Mouse (Mus musculus) forebrain, embryonic 14.5 days (tissue): ENCODE measurements around the gene Ugt1a6b. TPM values are rescaled to one million over a fixed set of nuclear protein-coding genes. Genes with fewer than 3 reads are reported as not detected.

ENCODE experiments used
- ATAC-seq: fragments of 200-750 bp; cut with Nextera tagmentation; 2 replicates; pipeline ENCODE4 v1.8.0; 2017; ENCODE audit warnings: mild to moderate bottlenecking, moderate library complexity
- DNase-seq: peaks from one replicate; pipeline ENCODE4 v3.0.0-alpha.2; 2015; ENCODE audit warnings: low spot score
- H3K27ac ChIP-seq: fragments of 300-500 bp; sonication (generic); 2 replicates; pipeline ENCODE4 v1.5.1; 2014; ENCODE audit warnings: low read depth, mild to moderate bottlenecking, control low read depth, low read length, moderate library complexity
- H3K27me3 ChIP-seq: fragments of 300-500 bp; sonication (generic); replicated peaks from 2 replicates; pipeline ENCODE4 v1.6.1; 2014; ENCODE audit warnings: low read length, control low read depth, mixed read lengths; ENCODE audit not compliant: control insufficient read depth, insufficient read depth
- H3K36me3 ChIP-seq: fragments of 300-500 bp; sonication (generic); 2 replicates; pipeline ENCODE4 v1.6.1; 2014; ENCODE audit warnings: low read length, control low read depth; ENCODE audit not compliant: control insufficient read depth, insufficient read depth
- H3K4me1 ChIP-seq: fragments of 300-500 bp; sonication (generic); 2 replicates; pipeline ENCODE4 v1.6.1; 2014; ENCODE audit warnings: antibody characterized with exemption, low read length, control low read depth; ENCODE audit not compliant: control insufficient read depth, insufficient read depth
- H3K4me2 ChIP-seq: fragments of 300-500 bp; sonication (generic); 2 replicates; pipeline ENCODE4 v1.6.1; 2014; ENCODE audit warnings: mild to moderate bottlenecking, control low read depth, low read length
- H3K4me3 ChIP-seq: fragments of 300-500 bp; sonication (generic); 2 replicates; pipeline ENCODE4 v1.5.1; 2014; ENCODE audit warnings: low read depth, low read length, control low read depth
- H3K9ac ChIP-seq: fragments of 300-500 bp; sonication (generic); 2 replicates; pipeline ENCODE4 v1.6.1; 2014; ENCODE audit warnings: mild to moderate bottlenecking, low read length, control low read depth, moderate library complexity
- H3K9me3 ChIP-seq: fragments of 300-500 bp; sonication (generic); replicated peaks from 2 replicates; pipeline ENCODE4 v1.6.1; 2016; ENCODE audit warnings: low read length, control low read depth, mixed read lengths; ENCODE audit not compliant: control insufficient read depth
- WGBS: fragments of 180-500 bp; shearing (Covaris S2); extraction: QIAGEN DNeasy Blood & Tissue Kit; methylation state at CpG from one replicate; pipeline ENCODE4 v1.1.7; 2014; 5-methylcytosine and 5-hydroxymethylcytosine counted together
- polyA plus RNA-seq: library from polyadenylated mRNA; unstranded; fragments of >200 nt; fragmentation: Nextera tagmentation; extraction: Ambion mirVana; gene quantifications from 2 replicates; pipeline ENCODE4 v1.2.1, GENCODE M21; 2014

The Ugt1a6b gene
- polyA plus RNA-seq, 1 experiment from 2014 or later = 2.0 TPM

DNA sequence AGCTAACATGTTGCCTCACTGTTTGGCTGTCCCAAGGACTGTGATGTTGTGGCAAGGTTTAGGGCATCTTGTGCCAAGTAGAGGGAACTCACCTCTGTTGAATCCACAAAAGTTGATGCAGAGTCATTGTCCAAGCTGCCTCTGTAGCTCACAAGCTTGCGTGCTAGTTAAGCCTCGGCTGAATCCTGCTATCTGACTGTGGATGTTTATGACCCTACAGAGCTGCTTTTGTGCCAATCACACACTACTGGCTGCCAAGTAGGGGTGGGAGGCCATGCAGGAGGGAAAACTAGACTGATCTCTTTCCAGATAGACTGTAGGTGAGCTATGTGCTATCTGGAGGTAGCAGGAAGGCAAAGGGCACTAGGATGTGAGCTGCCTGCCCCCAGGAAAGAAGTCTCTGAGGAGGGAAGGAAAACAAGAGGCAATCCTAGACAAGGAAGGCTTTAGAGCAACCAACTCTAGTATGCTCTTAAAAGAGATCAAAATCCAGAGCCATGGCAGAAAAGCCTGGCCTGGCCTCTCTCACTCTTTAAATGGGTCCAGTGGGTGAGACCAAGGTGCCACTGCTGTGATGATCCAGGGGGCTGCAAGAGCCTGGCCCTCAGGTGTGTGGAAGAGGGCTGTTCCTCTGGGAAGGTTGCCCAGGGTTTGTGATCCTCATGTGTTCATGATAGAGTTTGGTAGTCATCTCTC is 110.9 kb downstream of the Ugt1a6b start:
- ATAC-seq (no peak), DNase-seq (peak; percentile 0)
- Histone ChIP-seq H3K9me3 (peaks cover 51% of the 10 kb centered on the region), H3K9ac (no peak overlapping the region), H3K4me3 (no peak overlapping the region), H3K27me3 (no peaks in the 10 kb centered on the region), H3K4me1 (no peaks in the 10 kb centered on the region), H3K36me3 (no peaks in the 10 kb centered on the region), H3K4me2 (no peak overlapping the region), H3K27ac (no peak overlapping the region)
- WGBS = 84% methylated on average over 2 of the region's 2 CpGs

DNA sequence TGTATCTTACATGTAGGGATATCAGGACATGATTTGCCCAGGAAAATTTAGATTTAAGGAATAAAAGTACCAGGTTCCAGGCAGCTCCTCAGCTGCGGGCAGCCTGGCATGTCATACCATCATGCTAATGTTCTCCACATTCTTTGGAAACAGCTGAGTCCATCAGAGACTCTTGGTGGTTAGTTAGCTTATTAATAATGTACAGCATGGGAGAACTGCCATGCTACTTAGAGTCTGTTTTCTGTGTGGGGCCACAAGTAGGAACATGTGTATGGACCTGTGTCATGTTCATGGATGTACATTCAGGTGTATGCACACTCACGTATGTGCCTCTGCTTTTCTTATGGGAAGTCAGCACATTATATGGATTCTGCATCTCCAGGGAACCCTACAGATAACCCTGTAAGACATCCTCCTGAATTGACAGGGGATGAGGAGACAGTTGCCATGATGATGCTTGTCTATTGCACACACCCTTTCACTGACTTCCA is 111.5 kb downstream of the Ugt1a6b start:
- H3K9ac ChIP-seq = no peak overlapping the region
- H3K4me3 ChIP-seq = no peak overlapping the region
- ATAC-seq (no peak), DNase-seq (peak; percentile 0)
- no peaks in the 10 kb centered on the region for H3K4me1 ChIP-seq
- no peaks in the 10 kb centered on the region for H3K27me3 ChIP-seq
- WGBS = 78% methylated on average over 2 of the region's 2 CpGs
- H3K27ac ChIP-seq = no peak overlapping the region
- peaks cover 51% of the 10 kb centered on the region for H3K9me3 ChIP-seq
- no peaks in the 10 kb centered on the region for H3K36me3 ChIP-seq
- H3K4me2 ChIP-seq = no peak overlapping the region

DNA sequence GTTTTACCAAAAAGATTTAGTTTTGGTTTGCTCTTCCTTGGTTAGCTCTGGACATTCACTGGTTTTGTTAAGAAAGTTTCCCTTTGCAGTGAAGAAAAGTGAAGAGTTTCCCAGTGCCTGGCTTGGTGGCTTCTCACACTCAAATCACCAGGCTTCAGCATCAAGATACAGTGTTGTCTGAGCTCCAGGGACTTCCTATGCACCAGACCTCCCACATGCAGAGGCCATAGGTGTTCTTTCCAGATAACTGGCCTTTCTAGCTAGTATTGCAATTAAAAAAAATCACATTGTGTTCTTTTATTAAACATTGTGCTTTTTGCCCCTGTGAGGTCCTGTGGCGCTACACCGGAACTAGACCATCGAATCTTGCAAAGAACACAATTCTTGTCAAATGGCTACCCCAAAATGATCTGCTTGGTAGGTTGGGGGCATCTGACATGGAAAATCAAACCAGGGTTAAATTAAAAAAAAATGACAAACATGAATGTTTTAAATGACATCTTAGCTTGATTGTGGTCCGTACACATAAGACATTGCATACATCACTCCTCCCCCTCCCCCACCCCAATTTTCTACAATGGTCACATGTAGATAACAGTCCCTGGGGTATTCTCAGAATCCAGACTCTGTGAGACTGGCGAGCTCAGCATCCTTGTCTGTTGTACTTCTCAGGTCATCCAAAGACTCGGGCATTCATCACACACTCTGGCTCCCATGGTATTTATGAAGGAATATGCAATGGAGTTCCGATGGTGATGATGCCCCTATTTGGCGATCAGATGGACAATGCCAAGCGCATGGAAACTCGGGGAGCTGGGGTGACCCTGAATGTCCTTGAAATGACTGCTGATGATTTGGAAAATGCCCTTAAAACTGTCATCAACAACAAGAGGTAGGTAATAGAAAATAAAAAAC is 112.7 kb downstream of the Ugt1a6b start:
- Histone ChIP-seq H3K4me3 (no peak overlapping the region), H3K36me3 (no peaks in the 10 kb centered on the region), H3K27ac (no peak overlapping the region), H3K27me3 (no peaks in the 10 kb centered on the region), H3K9me3 (peaks cover 48% of the 10 kb centered on the region), H3K4me2 (no peak overlapping the region), H3K4me1 (no peaks in the 10 kb centered on the region), H3K9ac (no peak overlapping the region)
- DNase-seq (peak; percentile 5), ATAC-seq (no peak)
- 72% methylated on average over 10 of the region's 10 CpGs for WGBS

GRCm38 (mm10) chr1:88216551-88216950 is 113.5 kb downstream of the Ugt1a6b start:
- no peak overlapping the region for H3K9ac ChIP-seq
- WGBS = 57% methylated on average over 2 of the region's 2 CpGs
- no peaks in the 10 kb centered on the region for H3K27me3 ChIP-seq
- H3K4me3 ChIP-seq = no peak overlapping the region
- H3K4me2 ChIP-seq = no peak overlapping the region
- H3K4me1 ChIP-seq = no peaks in the 10 kb centered on the region
- ATAC-seq (no peak), DNase-seq (peak; percentile 2)
- H3K27ac ChIP-seq = no peak overlapping the region
- H3K36me3 ChIP-seq = no peaks in the 10 kb centered on the region
- peaks cover 45% of the 10 kb centered on the region for H3K9me3 ChIP-seq

DNA sequence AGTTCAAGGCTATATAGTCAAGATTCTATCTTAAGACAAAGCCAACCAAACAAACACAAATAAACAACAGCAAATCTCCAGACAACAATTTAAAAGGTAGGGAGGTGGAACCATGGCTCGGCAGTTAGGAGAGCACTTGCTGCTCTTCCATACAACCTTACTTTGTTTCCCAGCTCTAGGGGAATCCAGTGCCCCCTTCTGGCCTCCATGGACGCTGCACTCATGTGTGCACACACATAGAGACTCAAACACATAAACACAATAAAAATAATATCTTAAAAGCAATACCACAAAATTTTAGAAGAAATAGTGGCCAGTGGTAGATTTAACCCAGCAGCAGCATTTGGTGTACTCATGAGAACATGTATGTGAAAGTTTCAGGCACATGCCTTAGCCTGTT is 114.1 kb downstream of the Ugt1a6b start:
- no peak overlapping the region for H3K4me3 ChIP-seq
- H3K36me3 ChIP-seq = no peaks in the 10 kb centered on the region
- H3K4me2 ChIP-seq = no peak overlapping the region
- no peak overlapping the region for H3K9ac ChIP-seq
- H3K27me3 ChIP-seq = no peaks in the 10 kb centered on the region
- ATAC-seq = no peak
- 64% methylated on average over 2 of the region's 2 CpGs for WGBS
- DNase-seq = no peak
- H3K4me1 ChIP-seq = no peaks in the 10 kb centered on the region
- H3K9me3 ChIP-seq = peaks cover 41% of the 10 kb centered on the region
- H3K27ac ChIP-seq = no peak overlapping the region

DNA sequence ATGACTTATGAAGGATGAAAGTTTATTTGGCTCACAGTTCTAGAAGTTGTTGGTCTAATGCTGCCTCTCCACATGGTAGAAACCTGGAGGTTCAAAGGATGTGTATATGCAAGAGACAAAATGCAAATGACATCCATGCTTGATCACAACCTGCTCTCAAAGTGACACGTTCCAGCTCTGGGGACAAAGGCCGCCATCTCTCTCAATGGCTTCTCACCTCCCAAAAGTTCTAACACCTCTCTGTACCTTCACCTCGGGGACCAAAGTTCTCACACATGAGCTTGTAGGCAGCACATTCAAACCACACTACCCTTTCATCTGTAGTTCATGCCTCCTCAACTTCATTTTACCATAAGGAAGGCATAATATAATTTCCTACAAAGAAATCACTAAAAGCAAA is 114.5 kb downstream of the Ugt1a6b start:
- DNase-seq (peak; percentile 1), ATAC-seq (no peak)
- Histone ChIP-seq H3K4me2 (no peak overlapping the region), H3K36me3 (no peaks in the 10 kb centered on the region), H3K27me3 (no peaks in the 10 kb centered on the region), H3K4me3 (no peak overlapping the region), H3K4me1 (no peaks in the 10 kb centered on the region), H3K9ac (no peak overlapping the region), H3K9me3 (peaks cover 39% of the 10 kb centered on the region), H3K27ac (no peak overlapping the region)
- 43% methylated on average over 3 of the region's 3 CpGs for WGBS

- WGBS = 72% methylated on average over 9 of the region's 9 CpGs
- Histone ChIP-seq H3K27ac (no peak overlapping the region), H3K36me3 (no peaks in the 10 kb centered on the region), H3K4me1 (no peaks in the 10 kb centered on the region), H3K27me3 (no peaks in the 10 kb centered on the region), H3K9me3 (peaks cover 34% of the 10 kb centered on the region), H3K4me2 (no peak overlapping the region), H3K4me3 (no peak overlapping the region), H3K9ac (no peak overlapping the region)
- ATAC-seq (no peak), DNase-seq (no peak)
Measured at GRCm38 (mm10) chr1:88218051-88218450, 115.0 kb downstream of the Ugt1a6b start.

- WGBS = 52% methylated on average over 4 of the region's 4 CpGs
- peaks cover 29% of the 10 kb centered on the region for H3K9me3 ChIP-seq
- DNase-seq = no peak
Measured at GRCm38 (mm10) chr1:88218591-88218990, 115.5 kb downstream of the Ugt1a6b start.

GRCm38 (mm10) chr1:88219054-88219453 is 116.0 kb downstream of the Ugt1a6b start:
- H3K27me3 ChIP-seq = no peaks in the 10 kb centered on the region
- WGBS = 27% methylated on average over 1 of the region's 1 CpGs
- no peak for DNase-seq

More at GRCm38 (mm10) chr1:88218591-88218990, 115.5 kb downstream of the Ugt1a6b start:
- Histone ChIP-seq H3K4me1 (no peaks in the 10 kb centered on the region), H3K36me3 (no peaks in the 10 kb centered on the region), H3K4me3 (no peak overlapping the region), H3K27ac (no peak overlapping the region), H3K27me3 (no peaks in the 10 kb centered on the region), H3K4me2 (no peak overlapping the region), H3K9ac (no peak overlapping the region)
- ATAC-seq = no peak

More at GRCm38 (mm10) chr1:88219054-88219453, 116.0 kb downstream of the Ugt1a6b start:
- no peaks in the 10 kb centered on the region for H3K36me3 ChIP-seq
- H3K4me1 ChIP-seq = no peaks in the 10 kb centered on the region
- no peak overlapping the region for H3K4me3 ChIP-seq
- peaks cover 24% of the 10 kb centered on the region for H3K9me3 ChIP-seq
- H3K4me2 ChIP-seq = no peak overlapping the region
- H3K9ac ChIP-seq = no peak overlapping the region
- no peak for ATAC-seq
- H3K27ac ChIP-seq = no peak overlapping the region
